In genomic region chr5:67833841-67834240, GRCm38 (mm10) we compare ENCODE assay signal across 12 mouse cellular contexts.
"Had no signal": no experiment of that assay in that cellular context is flagged by ENCODE, and none has a peak within 500 bp of the region (broad histone marks: within the 10 kb centered on the region; RNA-seq: fewer than 3 reads in every experiment).

No protein-coding gene starts in this region.

- H3K4me2 ChIP-seq: limb, embryonic 15.5 days; lung, embryonic 14.5 days; midbrain, embryonic 12.5 days; stomach, embryonic 15.5 days had no signal

- H3K27ac ChIP-seq: left cerebral cortex, adult 2 months; limb, embryonic 15.5 days; midbrain, embryonic 12.5 days; stomach, embryonic 15.5 days had no signal

- H3K4me3 ChIP-seq: left cerebral cortex, adult 2 months; limb, embryonic 15.5 days; midbrain, embryonic 12.5 days; stomach, embryonic 15.5 days had no signal

- H3K36me3 ChIP-seq: limb, embryonic 15.5 days; stomach, embryonic 15.5 days had no signal

- DNase-seq: kidney, adult 8-10 months; kidney, postnatal 25 days; lung, embryonic 14.5 days; lung, postnatal 10 days; lung, postnatal 4 days; right cerebral cortex, postnatal 14 days had no signal

- H3K4me1 ChIP-seq: limb, embryonic 15.5 days; midbrain, embryonic 12.5 days; stomach, embryonic 15.5 days had no signal

- H3K9me3 ChIP-seq: limb, embryonic 15.5 days; midbrain, embryonic 12.5 days; stomach, embryonic 15.5 days had no signal

- ATAC-seq: intestine, embryonic 16.5 days; midbrain, embryonic 16.5 days had no signal

- H3K27me3 ChIP-seq: limb, embryonic 15.5 days; midbrain, embryonic 12.5 days; stomach, embryonic 15.5 days had no signal

- H3K9ac ChIP-seq: limb, embryonic 15.5 days; lung, embryonic 14.5 days; midbrain, embryonic 12.5 days; stomach, embryonic 15.5 days had no signal
